Comparison of ENCODE assay signal across 8 mouse cellular contexts in genomic region chr6:38535788-38536187, GRCm38 (mm10). TPM values are rescaled to one million over a fixed set of nuclear protein-coding genes. Genes with fewer than 3 reads are reported as not detected.
DNase-seq lines count a peak whose midpoint lies in the region; ATAC-seq and TF ChIP-seq lines count a peak whose summit lies in the region.

No protein-coding gene starts in this region.

- peak overlapping the region; percentile 91 for H3K4me3 ChIP-seq in left cerebral cortex, adult 2 months
- H3K4me3 ChIP-seq in forebrain, embryonic 13.5 days, result peak overlapping the region; percentile 56
- H3K4me3 ChIP-seq in limb, embryonic 12.5 days (replicated peaks), result peak overlapping the region; percentile 78
- peak overlapping the region; percentile 79 for H3K4me3 ChIP-seq in neural tube, embryonic 14.5 days (ENCODE audit: low read depth, low read length)

- peaks cover 12% of the 10 kb centered on the region for H3K4me1 ChIP-seq in forebrain, embryonic 13.5 days
- peaks cover 5% of the 10 kb centered on the region; the same call in 1 of the 2 replicates for H3K4me1 ChIP-seq in limb, embryonic 12.5 days (replicated peaks)
- no peaks in the 10 kb centered on the region for H3K4me1 ChIP-seq in neural tube, embryonic 14.5 days (ENCODE audit: control insufficient read depth, insufficient read depth, low read length)

- peak overlapping the region; percentile 100; the same call in 1 of the 2 replicates for H3K27ac ChIP-seq in left cerebral cortex, adult 2 months
- H3K27ac ChIP-seq in forebrain, embryonic 13.5 days, result no peak overlapping the region
- H3K27ac ChIP-seq in limb, embryonic 12.5 days, result no peak overlapping the region
- no peak overlapping the region for H3K27ac ChIP-seq in neural tube, embryonic 14.5 days (ENCODE audit: low read depth, low read length)

- no peak for DNase-seq in left cerebral cortex, adult 2 months (ENCODE audit: extremely low spot score in 1 of 2, low spot score in 2 of 2)
- no peak for DNase-seq in left cerebral cortex, postnatal 10 days (ENCODE audit: extremely low spot score in 1 of 2, low spot score in 2 of 2)
- DNase-seq in cerebellum, adult 8-10 months, result no peak
- no peak for DNase-seq in left cerebral cortex, adult 18-20 months (ENCODE audit: low spot score in 2 of 2)
- DNase-seq in ovary, adult 18-20 months (ENCODE audit: low spot score), result no peak

- peak overlapping the region; percentile 61 for H3K4me2 ChIP-seq in forebrain, embryonic 13.5 days
- H3K4me2 ChIP-seq in limb, embryonic 12.5 days, result peak overlapping the region; percentile 70
- peak overlapping the region; percentile 49 for H3K4me2 ChIP-seq in neural tube, embryonic 14.5 days (ENCODE audit: low read depth, low read length)

- no peak for TF ChIP-seq CTCF in left cerebral cortex, adult 2 months (IDR thresholded peaks at IDR 0.05)

- WGBS in forebrain, embryonic 13.5 days, result 85% methylated on average over 1 of the region's 1 CpGs
- WGBS in limb, embryonic 12.5 days, result 88% methylated on average over 1 of the region's 1 CpGs
- WGBS in neural tube, embryonic 14.5 days, result 80% methylated on average over 1 of the region's 1 CpGs

- peaks cover 11% of the 10 kb centered on the region; the same call in 1 of the 2 replicates for H3K36me3 ChIP-seq in forebrain, embryonic 13.5 days (ENCODE audit: poor library complexity, severe bottlenecking)
- H3K36me3 ChIP-seq in limb, embryonic 12.5 days, result peaks cover 11% of the 10 kb centered on the region
- H3K36me3 ChIP-seq in neural tube, embryonic 14.5 days (ENCODE audit: control insufficient read depth, insufficient read depth, low read length), result no peaks in the 10 kb centered on the region

- no peaks in the 10 kb centered on the region for H3K27me3 ChIP-seq in forebrain, embryonic 13.5 days
- H3K27me3 ChIP-seq in limb, embryonic 12.5 days, result no peaks in the 10 kb centered on the region
- H3K27me3 ChIP-seq in neural tube, embryonic 14.5 days (ENCODE audit: control insufficient read depth, insufficient read depth, low read length), result no peaks in the 10 kb centered on the region

- 0 out of 2 replicates have a peak overlapping the region, but pooled peaks have one; percentile 77 for H3K9ac ChIP-seq in forebrain, embryonic 13.5 days
- H3K9ac ChIP-seq in limb, embryonic 12.5 days (replicated peaks), result no peak overlapping the region
- no peak overlapping the region for H3K9ac ChIP-seq in neural tube, embryonic 14.5 days (replicated peaks; ENCODE audit: low read depth, low read length)

- no peaks in the 10 kb centered on the region for H3K9me3 ChIP-seq in forebrain, embryonic 13.5 days (replicated peaks)
- no peaks in the 10 kb centered on the region for H3K9me3 ChIP-seq in limb, embryonic 12.5 days
- no peaks in the 10 kb centered on the region for H3K9me3 ChIP-seq in neural tube, embryonic 14.5 days (ENCODE audit: control insufficient read depth, low read length)

- intact Hi-C loops in left cerebral cortex, adult 2 months (cut with DNase I), result loop anchor here (5.0 kb wide), 1 partner anchor 162 kb away; no protein-coding TSS in a partner anchor
- intact Hi-C loops in left cerebral cortex, postnatal 10 days (cut with DNase I), result no loop called here

- ATAC-seq in forebrain, embryonic 13.5 days, result no peak
- no peak for ATAC-seq in limb, embryonic 12.5 days (ENCODE audit: insufficient number of reproducible peaks, insufficient read depth, low FRiP score, low TSS enrichment, low read depth)
- ATAC-seq in neural tube, embryonic 14.5 days (ENCODE audit: low read depth), result no peak

RNA-seq across cellular contexts. Expression of gene Fmc1, which starts 2.5 kb away (rescaled TPM):
- 10 to 100 TPM; 53.2 to 58.7 TPM for total RNA-seq in left cerebral cortex, adult 2 months (2021)
- total RNA-seq in left cerebral cortex, postnatal 10 days (2021), result 10 to 100 TPM; 53.2 to 61.3 TPM
- 152 and 177 TPM in 2 replicates for polyA plus RNA-seq in forebrain, embryonic 13.5 days (2015; fragmentation: Nextera tagmentation; extraction: Ambion mirVana)
- 99.0 and 103 TPM in 2 replicates for polyA plus RNA-seq in limb, embryonic 12.5 days (2016; fragmentation: Nextera tagmentation; extraction: Ambion mirVana)
- 181 and 227 TPM in 2 replicates for polyA plus RNA-seq in neural tube, embryonic 14.5 days (2014; fragmentation: Nextera tagmentation; extraction: Ambion mirVana)
- 10 to 100 TPM; 55.8 to 57.9 TPM for total RNA-seq in left cerebral cortex, adult 18-20 months (2021)

RNA-seq across cellular contexts. Expression of gene Luc7l2, which starts 15.3 kb away (rescaled TPM):
- 100 to 1,000 TPM; 180 to 183 TPM for total RNA-seq in left cerebral cortex, adult 2 months (2021)
- 100 to 1,000 TPM; 164 to 172 TPM for total RNA-seq in left cerebral cortex, postnatal 10 days (2021)
- polyA plus RNA-seq in forebrain, embryonic 13.5 days (2015; fragmentation: Nextera tagmentation; extraction: Ambion mirVana), result 40.1 and 40.9 TPM in 2 replicates
- 52.8 and 58.2 TPM in 2 replicates for polyA plus RNA-seq in limb, embryonic 12.5 days (2016; fragmentation: Nextera tagmentation; extraction: Ambion mirVana)
- 71.7 and 79.8 TPM in 2 replicates for polyA plus RNA-seq in neural tube, embryonic 14.5 days (2014; fragmentation: Nextera tagmentation; extraction: Ambion mirVana)
- 100 to 1,000 TPM; 141 to 156 TPM for total RNA-seq in left cerebral cortex, adult 18-20 months (2021)
